Mouse (Mus musculus) myocyte (in vitro differentiated cells): ENCODE measurements around the gene Olfr559. TPM values are rescaled to one million over a fixed set of nuclear protein-coding genes. Genes with fewer than 3 reads are reported as not detected.

Source experiments
- H3K27me3 ChIP-seq: one replicate; pipeline ENCODE4 v1.6.1; 2011; ENCODE audit not compliant: control insufficient read depth, insufficient read depth, insufficient read length
- H3K36me3 ChIP-seq: one replicate; pipeline ENCODE4 v1.6.1; 2011; ENCODE audit not compliant: control insufficient read depth, insufficient read depth
- H3K4me2 ChIP-seq: one replicate; pipeline ENCODE4 v1.6.1; 2011; ENCODE audit warnings: low read depth, control low read depth
- H3K4me3 ChIP-seq: one replicate; pipeline ENCODE4 v1.5.1; 2011; ENCODE audit warnings: mild to moderate bottlenecking, control low read depth, moderate library complexity
- H3K79me2 ChIP-seq: one replicate; pipeline ENCODE4 v1.6.1; 2011; ENCODE audit not compliant: control insufficient read depth, insufficient read depth
- H3ac ChIP-seq: one replicate; pipeline ENCODE4 v1.6.1; 2011; ENCODE audit not compliant: control insufficient read depth, insufficient read length
- CEBPB ChIP-seq: IDR thresholded peaks from 2 replicates; pipeline ENCODE4 v1.6.1; 2011; ENCODE audit warnings: mild to moderate bottlenecking, moderate library complexity; ENCODE audit not compliant: poor library complexity, insufficient read depth, severe bottlenecking
- E2F4 ChIP-seq: IDR thresholded peaks from one replicate; pipeline ENCODE4 v1.6.1; 2011; ENCODE audit warnings: mild to moderate bottlenecking, control low read depth, moderate library complexity; ENCODE audit not compliant: insufficient read depth
- MAX ChIP-seq: IDR thresholded peaks from one replicate; pipeline ENCODE4 v1.6.1; 2011; ENCODE audit warnings: low read depth, mild to moderate bottlenecking, control low read depth
- MYOD1 ChIP-seq, 3 experiments: IDR thresholded peaks; one replicate each; pipeline ENCODE4 v1.6.1; 2011; ENCODE audit warnings: control low read depth in 2 of 3, low read depth in 2 of 3, mild to moderate bottlenecking in 2 of 3, moderate library complexity in 1 of 3; ENCODE audit not compliant: insufficient read length in 2 of 3, control insufficient read depth in 1 of 3
- MYOG ChIP-seq, 3 experiments: IDR thresholded peaks; one replicate each; pipeline ENCODE4 v1.6.1; 2011; ENCODE audit warnings: control low read depth in 2 of 3, low read depth in 2 of 3, mild to moderate bottlenecking in 2 of 3; ENCODE audit not compliant: insufficient read length in 2 of 3, control insufficient read depth in 1 of 3, insufficient read depth in 1 of 3
- POLR2A ChIP-seq: IDR thresholded peaks from one replicate; pipeline ENCODE4 v1.6.1; 2011; ENCODE audit warnings: low read depth, mild to moderate bottlenecking, control low read depth, moderate library complexity; ENCODE audit not compliant: insufficient read length
- POLR2AphosphoS2 ChIP-seq: IDR thresholded peaks from one replicate; pipeline ENCODE4 v1.6.1; 2011; ENCODE audit warnings: low read depth, control low read depth; ENCODE audit not compliant: insufficient read length
- REST ChIP-seq: IDR thresholded peaks from one replicate; pipeline ENCODE4 v1.6.1; 2011; ENCODE audit warnings: mild to moderate bottlenecking, control low read depth, moderate library complexity; ENCODE audit not compliant: insufficient read depth, insufficient read length
- SRF ChIP-seq: IDR thresholded peaks from one replicate; pipeline ENCODE4 v1.6.1; 2011; ENCODE audit warnings: low read depth; ENCODE audit not compliant: control insufficient read depth, insufficient read length
- TCF12 ChIP-seq: IDR thresholded peaks from one replicate; pipeline ENCODE4 v1.6.1; 2011; ENCODE audit warnings: mild to moderate bottlenecking, control low read depth; ENCODE audit not compliant: poor library complexity, insufficient read depth, severe bottlenecking
- TCF3 ChIP-seq: IDR thresholded peaks from one replicate; pipeline ENCODE4 v1.6.1; 2011; ENCODE audit warnings: low read depth, control low read depth; ENCODE audit not compliant: insufficient read length
- USF1 ChIP-seq: IDR thresholded peaks from one replicate; pipeline ENCODE4 v1.6.1; 2011; ENCODE audit warnings: low read depth, mild to moderate bottlenecking, control low read depth, moderate library complexity
- polyA plus RNA-seq: library from polyadenylated mRNA; unstranded; fragments of >200 nt; fragmentation: generic; extraction: Trizol; gene quantifications from one replicate; pipeline ENCODE4 v1.2.1, GENCODE M21; 2012; ENCODE audit warnings: missing spikeins

Gene Olfr559
- not detected for polyA plus RNA-seq

GRCm38 (mm10) chr7:102727391-102727790, at the start of gene Olfr559:
TSS of gene Olfr559 (minus strand) at chr7:102727491.
- Histone ChIP-seq H3K4me2 (no peak within 1 kb of the TSS), H3K4me3 (no peak within 1 kb of the TSS), H3K79me2 (no peaks in the 10 kb centered on the region), H3K36me3 (no peaks in the 10 kb centered on the region), H3K27me3 (no peaks in the 10 kb centered on the region), H3ac (no peak within 1 kb of the TSS)
- no peak for TF ChIP-seq TCF12
- no peak for TF ChIP-seq MAX
- TF ChIP-seq TCF3 = no peak

- H3ac ChIP-seq = no peak within 1 kb of the TSS
- H3K36me3 ChIP-seq = no peaks in the 10 kb centered on the region
- no peak for TF ChIP-seq TCF3
- no peak for TF ChIP-seq POLR2AphosphoS2
- no peak for TF ChIP-seq MYOD1 (IDR thresholded peaks at IDR 0.05; ENCODE audit: control insufficient read depth in 1 of 3, insufficient read length in 2 of 3, low read depth in 2 of 3)
- TF ChIP-seq CEBPB = no peak
- no peak for TF ChIP-seq TCF12
- no peak for TF ChIP-seq MAX
- TF ChIP-seq USF1 = no peak
- TF ChIP-seq MYOG (IDR thresholded peaks at IDR 0.05; ENCODE audit: control insufficient read depth in 1 of 3, insufficient read depth in 1 of 3, insufficient read length in 2 of 3, low read depth in 2 of 3) = no peak
- no peak for TF ChIP-seq POLR2A
- no peak for TF ChIP-seq SRF
- no peak for TF ChIP-seq E2F4
- TF ChIP-seq REST = no peak
- H3K4me3 ChIP-seq = no peak within 1 kb of the TSS
- no peaks in the 10 kb centered on the region for H3K27me3 ChIP-seq
- H3K79me2 ChIP-seq = no peaks in the 10 kb centered on the region
- H3K4me2 ChIP-seq = no peak within 1 kb of the TSS
Observed at GRCm38 (mm10) chr7:102770921-102771320, 43.6 kb upstream of the Olfr559 start, which contains the start of gene Olfr561. TSS of gene Olfr561 (plus strand) at chr7:102771221.

- Histone ChIP-seq H3K36me3 (no peaks in the 10 kb centered on the region), H3K79me2 (no peaks in the 10 kb centered on the region), H3K4me3 (no peak within 1 kb of the TSS), H3K4me2 (no peak within 1 kb of the TSS), H3K27me3 (no peaks in the 10 kb centered on the region), H3ac (no peak within 1 kb of the TSS)
- TF ChIP-seq MAX (no peak), MYOG (IDR thresholded peaks at IDR 0.05; ENCODE audit: control insufficient read depth in 1 of 3, insufficient read depth in 1 of 3, insufficient read length in 2 of 3, low read depth in 2 of 3) (no peak), MYOD1 (IDR thresholded peaks at IDR 0.05; ENCODE audit: control insufficient read depth in 1 of 3, insufficient read length in 2 of 3, low read depth in 2 of 3) (no peak), POLR2A (no peak), TCF12 (no peak), CEBPB (no peak), POLR2AphosphoS2 (no peak), SRF (no peak), E2F4 (no peak), REST (no peak), TCF3 (no peak), USF1 (no peak)
Observed at GRCm38 (mm10) chr7:102759266-102759665, 32.0 kb upstream of the Olfr559 start, which contains the start of the genes Olfr560 and Olfr78. TSS of gene Olfr560 (minus strand) at chr7:102759366. TSS of gene Olfr78 (minus strand) at chr7:102759471.

- no peak overlapping the region for H3K4me3 ChIP-seq
- H3K4me2 ChIP-seq = no peak overlapping the region
- no peak for TF ChIP-seq REST
- no peak for TF ChIP-seq SRF
- no peak for TF ChIP-seq POLR2AphosphoS2
- no peak for TF ChIP-seq USF1
- no peak for TF ChIP-seq E2F4
- no peak for TF ChIP-seq MYOD1 (IDR thresholded peaks at IDR 0.05; ENCODE audit: control insufficient read depth in 1 of 3, insufficient read length in 2 of 3, low read depth in 2 of 3)
- TF ChIP-seq MYOG (IDR thresholded peaks at IDR 0.05; ENCODE audit: control insufficient read depth in 1 of 3, insufficient read depth in 1 of 3, insufficient read length in 2 of 3, low read depth in 2 of 3) = no peak
- no peak for TF ChIP-seq TCF12
Observed at GRCm38 (mm10) chr7:102752086-102752485, 24.8 kb upstream of the Olfr559 start.

GRCm38 (mm10) chr7:102737705-102738104, 10.4 kb upstream of the Olfr559 start:
- Histone ChIP-seq H3K27me3 (no peaks in the 10 kb centered on the region), H3K36me3 (no peaks in the 10 kb centered on the region), H3K4me2 (no peak overlapping the region), H3K79me2 (no peaks in the 10 kb centered on the region), H3ac (no peak overlapping the region), H3K4me3 (no peak overlapping the region)
- no peak for TF ChIP-seq SRF
- no peak for TF ChIP-seq TCF3
- no peak for TF ChIP-seq CEBPB
- no peak for TF ChIP-seq POLR2AphosphoS2
- no peak for TF ChIP-seq E2F4
- TF ChIP-seq REST = no peak
- TF ChIP-seq MYOG (IDR thresholded peaks at IDR 0.05; ENCODE audit: control insufficient read depth in 1 of 3, insufficient read depth in 1 of 3, insufficient read length in 2 of 3, low read depth in 2 of 3) = no peak
- TF ChIP-seq USF1 = no peak

More at GRCm38 (mm10) chr7:102752086-102752485, 24.8 kb upstream of the Olfr559 start:
- no peaks in the 10 kb centered on the region for H3K79me2 ChIP-seq
- no peaks in the 10 kb centered on the region for H3K36me3 ChIP-seq
- H3ac ChIP-seq = no peak overlapping the region
- H3K27me3 ChIP-seq = no peaks in the 10 kb centered on the region
